Mouse (Mus musculus) G1E (cell line): Measurements from ENCODE around the gene Crb2.

Experiments used
- CTCF ChIP-seq: IDR thresholded peaks from 2 replicates; pipeline ENCODE4 v1.5.1; 2012; ENCODE audit warnings: low read depth, low read length, inconsistent platforms, mixed read lengths
- TAL1 ChIP-seq: conservative IDR thresholded peaks from 2 replicates; pipeline ENCODE4 v1.6.1; 2012; ENCODE audit warnings: low read depth, low read length, inconsistent platforms, mixed read lengths

DNA sequence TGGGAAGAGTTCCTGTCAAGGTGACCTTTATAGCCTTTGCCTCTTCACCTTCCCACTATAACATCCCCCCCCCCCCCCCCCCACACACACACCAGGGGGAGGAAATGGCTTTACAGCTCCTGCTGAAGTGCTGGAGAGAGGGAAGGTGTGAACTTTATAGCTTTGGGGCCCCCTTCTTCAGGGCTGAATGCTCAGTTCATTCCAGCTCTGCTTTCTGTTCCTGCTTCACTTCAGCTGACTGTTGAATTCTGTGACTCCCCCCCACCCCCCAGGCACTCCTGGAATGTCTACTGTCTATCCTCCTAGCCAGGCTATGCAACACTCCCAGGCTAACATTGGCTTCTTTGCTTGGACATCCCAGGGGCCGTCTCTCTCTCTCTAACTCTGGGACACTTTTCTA, 20.0 kb downstream of the Crb2 start:
- no peak for TF ChIP-seq CTCF
- TF ChIP-seq TAL1, result no peak
